32 mouse cellular contexts compared by ENCODE assay signal in the genomic region with DNA sequence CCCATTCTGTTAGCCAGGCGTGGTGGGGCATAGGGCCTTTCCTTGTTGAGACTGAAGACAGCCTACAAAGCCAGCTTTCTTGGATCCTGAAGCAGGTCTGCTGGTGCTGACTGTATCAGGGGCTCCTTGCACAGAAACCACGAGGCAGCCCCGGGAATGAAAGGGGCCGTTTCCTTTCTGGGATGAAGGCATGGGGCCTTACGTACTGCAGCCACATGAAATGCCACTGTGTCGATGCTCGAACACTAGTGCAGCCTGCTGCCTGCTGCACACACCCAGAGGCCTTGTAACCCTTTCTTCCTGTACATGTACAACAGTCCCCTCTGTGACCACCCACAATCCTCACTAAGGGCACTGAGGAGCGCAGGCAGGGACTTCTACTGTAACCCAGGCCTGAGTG. TPM values are rescaled to one million over a fixed set of nuclear protein-coding genes. Genes with fewer than 3 reads are reported as not detected.
"Had no signal": no experiment of that assay in that cellular context is flagged by ENCODE, and none has a peak within 500 bp of the region (broad histone marks: within the 10 kb centered on the region; RNA-seq: fewer than 3 reads in every experiment).

No protein-coding gene starts in this region.

- ATAC-seq: hindbrain, postnatal 0 days had no signal

- H3K27ac ChIP-seq: heart, adult 2 months; heart, embryonic 10.5 days; heart, embryonic 15.5 days; hindbrain, embryonic 13.5 days; hindbrain, embryonic 15.5 days; hindbrain, postnatal 0 days; kidney, embryonic 15.5 days; kidney, postnatal 0 days; left cerebral cortex, adult 2 months; limb, embryonic 10.5 days; limb, embryonic 12.5 days had no signal

- H3K9ac ChIP-seq: heart, embryonic 12.5 days; heart, embryonic 15.5 days; hindbrain, embryonic 13.5 days; hindbrain, embryonic 15.5 days; kidney, embryonic 15.5 days; limb, embryonic 12.5 days had no signal

- H3K4me2 ChIP-seq: heart, embryonic 12.5 days; heart, embryonic 15.5 days; hindbrain, embryonic 13.5 days; hindbrain, embryonic 15.5 days; kidney, embryonic 15.5 days; limb, embryonic 12.5 days had no signal

- H3K9me3 ChIP-seq: heart, embryonic 10.5 days; heart, embryonic 12.5 days; heart, embryonic 15.5 days; hindbrain, embryonic 13.5 days; hindbrain, embryonic 15.5 days; kidney, embryonic 15.5 days; limb, embryonic 10.5 days; limb, embryonic 12.5 days had no signal

- DNase-seq: gastrocnemius, postnatal 14 days; gastrocnemius, postnatal 36 days; heart, adult 11 months; heart, adult 2 months; heart, postnatal 14 days; heart, postnatal 36 days; kidney, adult 11 months; kidney, adult 2 months; kidney, adult 9 months; kidney, postnatal 14 days; kidney, postnatal 36 days; layer of hippocampus, adult 9-11 months; layer of hippocampus, postnatal 36 days; liver had no signal

- H3K27me3 ChIP-seq: heart, embryonic 12.5 days; heart, embryonic 15.5 days; hindbrain, embryonic 13.5 days; hindbrain, embryonic 15.5 days; kidney, embryonic 15.5 days had no signal

- H3K4me3 ChIP-seq: heart, adult 2 months; heart, embryonic 10.5 days; heart, embryonic 12.5 days; heart, embryonic 15.5 days; hindbrain, embryonic 13.5 days; hindbrain, embryonic 15.5 days; kidney, embryonic 15.5 days; left cerebral cortex, adult 2 months; limb, embryonic 10.5 days; limb, embryonic 12.5 days had no signal

- H3K4me1 ChIP-seq: heart, embryonic 15.5 days had no signal

RNA-seq across cellular contexts. Expression of a gene that starts 39.3 kb away (rescaled TPM):
- total RNA-seq: gastrocnemius, adult 18-20 months; gastrocnemius, adult 8-10 months; gastrocnemius, postnatal 36 days; heart, adult 2 months; heart, postnatal 14 days; heart, postnatal 36 days; hematopoietic stem cell, adult 5-6 weeks; hindbrain, postnatal 0 days had no signal
- polyA plus RNA-seq: heart, embryonic 10.5 days; heart, embryonic 12.5 days; heart, postnatal 0 days; hindbrain, embryonic 11.5 days; hindbrain, embryonic 13.5 days; intestine, embryonic 14.5 days; intestine, embryonic 16.5 days; kidney, embryonic 15.5 days; kidney, postnatal 0 days; limb, embryonic 10.5 days; limb, embryonic 12.5 days had no signal
